Mouse (Mus musculus) neural tube, embryonic 11.5 days (tissue): ENCODE data around the gene Cdk12. TPM values are rescaled to one million over a fixed set of nuclear protein-coding genes. Genes with fewer than 3 reads are reported as not detected.
A peak's percentile ranks its signal among the peaks of the same experiment; 100 is the strongest.

Experiments
- ATAC-seq: fragments of 200-750 bp; cut with Nextera tagmentation; 2 replicates; pipeline ENCODE4 v1.8.0; 2017; ENCODE audit warnings: moderate number of reproducible peaks, mild to moderate bottlenecking, moderate TSS enrichment, moderate library complexity; ENCODE audit not compliant: insufficient read depth, low FRiP score, low TSS enrichment
- DNase-seq: peaks from one replicate; pipeline ENCODE4 v3.0.0-alpha.2; 2015; ENCODE audit warnings: low spot score
- H3K27ac ChIP-seq: fragments of 300-500 bp; sonication (generic); 2 replicates; pipeline ENCODE4 v1.5.1; 2014; ENCODE audit warnings: low read depth, mild to moderate bottlenecking, low read length
- H3K27me3 ChIP-seq: fragments of 300-500 bp; sonication (generic); 2 replicates; pipeline ENCODE4 v1.6.1; 2014; ENCODE audit warnings: mild to moderate bottlenecking, low read length, mixed read lengths; ENCODE audit not compliant: control insufficient read depth, insufficient read depth
- H3K36me3 ChIP-seq: fragments of 300-500 bp; sonication (generic); 2 replicates; pipeline ENCODE4 v1.6.1; 2014; ENCODE audit warnings: mild to moderate bottlenecking, low read length, moderate library complexity, mixed read lengths; ENCODE audit not compliant: control insufficient read depth, insufficient read depth
- H3K4me1 ChIP-seq: fragments of 300-500 bp; sonication (generic); 2 replicates; pipeline ENCODE4 v1.6.1; 2014; ENCODE audit warnings: low read length, mixed read lengths; ENCODE audit not compliant: control insufficient read depth, insufficient read depth
- H3K4me2 ChIP-seq: fragments of 300-500 bp; sonication (generic); 2 replicates; pipeline ENCODE4 v1.6.1; 2014; ENCODE audit warnings: low read depth, mild to moderate bottlenecking, moderate library complexity
- H3K4me3 ChIP-seq: fragments of 300-500 bp; sonication (generic); 2 replicates; pipeline ENCODE4 v1.5.1; 2014; ENCODE audit warnings: low read depth, low read length
- H3K9ac ChIP-seq: fragments of 300-500 bp; sonication (generic); 2 replicates; pipeline ENCODE4 v1.6.1; 2014; ENCODE audit warnings: mild to moderate bottlenecking, low read length
- H3K9me3 ChIP-seq: fragments of 300-500 bp; sonication (generic); 2 replicates; pipeline ENCODE4 v1.6.1; 2016; ENCODE audit warnings: low read length; ENCODE audit not compliant: control insufficient read depth
- WGBS: fragments of 180-500 bp; shearing (Covaris S2); extraction: QIAGEN DNeasy Blood & Tissue Kit; methylation state at CpG from one replicate; pipeline ENCODE4 v1.1.7; 2014; 5-methylcytosine and 5-hydroxymethylcytosine counted together
- polyA plus RNA-seq: library from polyadenylated mRNA; unstranded; fragments of >200 nt; fragmentation: Nextera tagmentation; extraction: Ambion mirVana; gene quantifications from 2 replicates; pipeline ENCODE4 v1.2.1, GENCODE M21; 2014

Cdk12 gene
- polyA plus RNA-seq, 1 experiment from 2014 or later: 13.1 TPM

- Histone ChIP-seq H3K4me2 (no peak overlapping the region), H3K27me3 (no peaks in the 10 kb centered on the region), H3K27ac (no peak overlapping the region), H3K36me3 (peaks cover 4% of the 10 kb centered on the region), H3K9ac (no peak overlapping the region), H3K9me3 (no peaks in the 10 kb centered on the region), H3K4me1 (no peaks in the 10 kb centered on the region), H3K4me3 (no peak overlapping the region)
- ATAC-seq (no peak), DNase-seq (no peak)
- 55% methylated on average over 6 of the region's 6 CpGs for WGBS
Observed at GRCm38 (mm10) chr11:98266699-98267402, 64.0 kb downstream of the Cdk12 start.

GRCm38 (mm10) chr11:98270066-98270465 lies 67.2 kb downstream of the Cdk12 start:
- H3K4me3 ChIP-seq: no peak overlapping the region
- no peak for ATAC-seq
- H3K27me3 ChIP-seq: no peaks in the 10 kb centered on the region
- WGBS: 92% methylated on average over 3 of the region's 3 CpGs
- no peak overlapping the region for H3K27ac ChIP-seq
- peaks cover 5% of the 10 kb centered on the region for H3K36me3 ChIP-seq
- no peaks in the 10 kb centered on the region for H3K4me1 ChIP-seq
- H3K9me3 ChIP-seq: no peaks in the 10 kb centered on the region
- no peak for DNase-seq
- no peak overlapping the region for H3K4me2 ChIP-seq
- H3K9ac ChIP-seq: no peak overlapping the region

- ATAC-seq: no peak
- no peak overlapping the region for H3K4me3 ChIP-seq
- no peaks in the 10 kb centered on the region for H3K4me1 ChIP-seq
- H3K9me3 ChIP-seq: no peaks in the 10 kb centered on the region
- no peak for DNase-seq
- no peak overlapping the region for H3K27ac ChIP-seq
- H3K4me2 ChIP-seq: no peak overlapping the region
- H3K9ac ChIP-seq: no peak overlapping the region
- no peaks in the 10 kb centered on the region for H3K27me3 ChIP-seq
- peaks cover 5% of the 10 kb centered on the region for H3K36me3 ChIP-seq
Observed at GRCm38 (mm10) chr11:98270466-98270865, 67.6 kb downstream of the Cdk12 start.

- WGBS: 29% methylated on average over 9 of the region's 9 CpGs
- H3K9me3 ChIP-seq: no peaks in the 10 kb centered on the region
- no peak overlapping the region for H3K9ac ChIP-seq
- no peak overlapping the region for H3K27ac ChIP-seq
- no peak overlapping the region for H3K4me3 ChIP-seq
- no peak overlapping the region for H3K4me2 ChIP-seq
- H3K36me3 ChIP-seq: no peaks in the 10 kb centered on the region; the same call in 1 of the 2 replicates
- H3K4me1 ChIP-seq: no peaks in the 10 kb centered on the region
- no peak for ATAC-seq
- H3K27me3 ChIP-seq: no peaks in the 10 kb centered on the region
- DNase-seq: no peak
Observed at GRCm38 (mm10) chr11:98283740-98284139, 80.9 kb downstream of the Cdk12 start.

- peak; percentile 33 for DNase-seq
- WGBS: 4% methylated on average over 14 of the region's 17 CpGs
- H3K4me1 ChIP-seq: no peaks in the 10 kb centered on the region
- ATAC-seq: no peak
- no peak overlapping the region for H3K27ac ChIP-seq
- H3K9me3 ChIP-seq: no peaks in the 10 kb centered on the region
- H3K9ac ChIP-seq: no peak overlapping the region
- no peaks in the 10 kb centered on the region for H3K27me3 ChIP-seq
- H3K4me3 ChIP-seq: no peak overlapping the region
- H3K36me3 ChIP-seq: no peaks in the 10 kb centered on the region
- no peak overlapping the region for H3K4me2 ChIP-seq
Observed at GRCm38 (mm10) chr11:98284230-98284629, 81.4 kb downstream of the Cdk12 start.

- Histone ChIP-seq H3K4me3 (no peak overlapping the region), H3K9me3 (no peaks in the 10 kb centered on the region), H3K36me3 (no peaks in the 10 kb centered on the region), H3K4me2 (no peak overlapping the region), H3K27ac (no peak overlapping the region), H3K4me1 (no peaks in the 10 kb centered on the region), H3K27me3 (no peaks in the 10 kb centered on the region), H3K9ac (no peak overlapping the region)
- DNase-seq: no peak
- WGBS: 64% methylated on average over 2 of the region's 2 CpGs
- no peak for ATAC-seq
Observed at GRCm38 (mm10) chr11:98285368-98285767, 82.5 kb downstream of the Cdk12 start.

GRCm38 (mm10) chr11:98287531-98287930 lies 84.7 kb downstream of the Cdk12 start:
- H3K36me3 ChIP-seq: no peaks in the 10 kb centered on the region
- H3K9me3 ChIP-seq: no peaks in the 10 kb centered on the region
- H3K4me3 ChIP-seq: no peak overlapping the region
- H3K27me3 ChIP-seq: no peaks in the 10 kb centered on the region
- no peak overlapping the region for H3K27ac ChIP-seq
- 59% methylated on average over 5 of the region's 5 CpGs for WGBS
- H3K9ac ChIP-seq: no peak overlapping the region
- H3K4me2 ChIP-seq: no peak overlapping the region
- no peaks in the 10 kb centered on the region for H3K4me1 ChIP-seq
- no peak for ATAC-seq
- DNase-seq: no peak

- DNase-seq (no peak), ATAC-seq (no peak)
- no peak overlapping the region for H3K9ac ChIP-seq
Observed at GRCm38 (mm10) chr11:98287961-98288360, 85.1 kb downstream of the Cdk12 start.

GRCm38 (mm10) chr11:98289873-98290272 lies 87.0 kb downstream of the Cdk12 start:
- no peaks in the 10 kb centered on the region for H3K36me3 ChIP-seq
- H3K4me2 ChIP-seq: no peak overlapping the region
- no peak for DNase-seq
- no peak for ATAC-seq
- 50% methylated on average over 13 of the region's 13 CpGs for WGBS
- no peaks in the 10 kb centered on the region for H3K27me3 ChIP-seq
- H3K4me3 ChIP-seq: no peak overlapping the region
- no peaks in the 10 kb centered on the region for H3K9me3 ChIP-seq
- H3K27ac ChIP-seq: no peak overlapping the region
- no peak overlapping the region for H3K9ac ChIP-seq
- H3K4me1 ChIP-seq: 0 out of 2 replicates have a peak, but pooled peaks cover 2% of the 10 kb centered on the region

More at GRCm38 (mm10) chr11:98287961-98288360, 85.1 kb downstream of the Cdk12 start:
- Histone ChIP-seq H3K4me1 (no peaks in the 10 kb centered on the region), H3K4me3 (no peak overlapping the region), H3K27me3 (no peaks in the 10 kb centered on the region), H3K9me3 (no peaks in the 10 kb centered on the region), H3K27ac (no peak overlapping the region), H3K36me3 (no peaks in the 10 kb centered on the region), H3K4me2 (no peak overlapping the region)
- 59% methylated on average over 7 of the region's 7 CpGs for WGBS
